Comparison of ENCODE assay signal across 14 mouse cellular contexts in the genomic region with DNA sequence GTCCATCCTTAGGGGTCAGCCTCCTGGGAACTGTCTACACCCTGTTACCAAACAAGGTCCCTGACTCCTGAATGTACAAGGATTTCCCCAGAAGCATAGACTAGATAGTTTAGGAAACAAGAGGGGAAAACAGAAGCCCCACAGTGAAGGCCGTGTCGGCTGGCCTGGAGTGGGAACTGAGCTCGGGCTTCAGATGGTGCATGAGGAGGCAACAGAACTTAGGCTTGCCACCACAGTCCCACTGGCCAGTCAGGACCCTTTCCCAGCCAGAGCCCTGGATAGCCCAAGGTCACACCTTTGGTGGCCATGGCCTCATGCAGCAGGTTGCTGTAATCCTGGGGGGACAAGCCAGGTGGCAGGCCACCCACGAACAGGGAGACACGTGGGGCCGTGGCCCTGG.
A peak's percentile ranks its signal among the peaks of the same experiment; 100 is the strongest.
DNase-seq lines count a peak whose midpoint lies in the region.
"Had no signal": no experiment of that assay in that cellular context is flagged by ENCODE, and none has a peak within 500 bp of the region (broad histone marks: within the 10 kb centered on the region; RNA-seq: fewer than 3 reads in every experiment).

No protein-coding gene starts in this region.

- peak; percentile 16 for DNase-seq in cerebellum, adult 9-11 months
- no peak for DNase-seq in cerebellum, adult 11 months
- peak; percentile 83 for DNase-seq in heart, adult 11 months
- DNase-seq in heart, adult 9 months (ENCODE audit: low spot score in 2 of 2), result no peak
- peak; percentile 3 for DNase-seq in right cerebral cortex, postnatal 25 days
- no peak for DNase-seq in right cerebral cortex, adult 2 months (ENCODE audit: low spot score in 2 of 2)
- DNase-seq: adrenal gland, adult 8-10 months; adrenal gland, postnatal 14 days; adrenal gland, postnatal 36 days; B cell, adult 2 months; cerebellum, adult 18-20 months; cerebellum, adult 8-10 months; cerebellum, postnatal 10 days; cerebellum, postnatal 25 days had no signal

Comparison
In these comparisons a context has a peak if more than half of its experiments do, and no peak if none do; other contexts are left out.
1. DNase-seq: peak in cerebellum, adult 9-11 months (single experiment), heart, adult 11 months (single experiment) and right cerebral cortex, postnatal 25 days (single experiment); none in cerebellum, adult 11 months (single experiment), heart, adult 9 months (0 of 2) and right cerebral cortex, adult 2 months (0 of 2).